Mouse (Mus musculus) liver, embryonic 14.5 days (tissue): ENCODE results near the gene Lyrm1.

ENCODE experiments used
- CTCF ChIP-seq: IDR thresholded peaks from 2 replicates; pipeline ENCODE4 v1.5.1; 2016; ENCODE audit warnings: antibody characterized with exemption, low read depth, control low read depth
- EP300 ChIP-seq: IDR thresholded peaks from 2 replicates; pipeline ENCODE4 v1.6.1; 2016; ENCODE audit warnings: antibody characterized with exemption, low read depth

- TF ChIP-seq CTCF: no peak
- no peak for TF ChIP-seq EP300
These were observed 7.8 kb upstream of the Lyrm1 start for GRCm38 (mm10) chr7:119887887-119888286.
